Mouse (Mus musculus): Measurements from ENCODE around the gene Dnah8. TPM values are rescaled to one million over a fixed set of nuclear protein-coding genes. Genes with fewer than 3 reads are reported as not detected.

Dnah8 gene
- total RNA-seq, 2 experiments from 2014 or later: 2.4 to 3.5 TPM

DNA sequence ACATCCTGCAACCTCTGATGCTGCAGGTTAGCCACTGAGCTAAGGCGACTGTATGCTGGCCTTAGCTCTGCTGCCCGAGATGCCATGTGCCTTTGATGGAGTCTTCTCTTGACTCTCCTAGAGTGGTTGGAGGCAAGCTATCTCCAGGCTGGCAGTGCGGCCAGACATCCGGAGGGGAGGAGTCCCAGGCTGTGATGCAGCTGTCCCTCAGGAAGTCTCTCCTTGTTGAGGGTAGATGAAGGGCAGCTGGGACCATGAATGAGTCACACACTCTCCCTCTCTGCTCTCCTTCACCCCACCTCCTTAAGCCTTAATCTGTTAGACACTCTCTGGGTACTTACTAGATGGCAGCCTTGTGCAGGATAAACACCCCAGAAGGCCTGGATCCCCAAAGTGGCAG, 283.4 kb downstream of the Dnah8 start:
- DNase-seq (ENCODE audit: low spot score in 2 of 2): no peak
- Histone ChIP-seq H3K27ac (no peak overlapping the region), H3K4me3 (no peak overlapping the region)
- no peak for TF ChIP-seq CTCF (conservative IDR thresholded peaks at IDR 0.05)

DNA sequence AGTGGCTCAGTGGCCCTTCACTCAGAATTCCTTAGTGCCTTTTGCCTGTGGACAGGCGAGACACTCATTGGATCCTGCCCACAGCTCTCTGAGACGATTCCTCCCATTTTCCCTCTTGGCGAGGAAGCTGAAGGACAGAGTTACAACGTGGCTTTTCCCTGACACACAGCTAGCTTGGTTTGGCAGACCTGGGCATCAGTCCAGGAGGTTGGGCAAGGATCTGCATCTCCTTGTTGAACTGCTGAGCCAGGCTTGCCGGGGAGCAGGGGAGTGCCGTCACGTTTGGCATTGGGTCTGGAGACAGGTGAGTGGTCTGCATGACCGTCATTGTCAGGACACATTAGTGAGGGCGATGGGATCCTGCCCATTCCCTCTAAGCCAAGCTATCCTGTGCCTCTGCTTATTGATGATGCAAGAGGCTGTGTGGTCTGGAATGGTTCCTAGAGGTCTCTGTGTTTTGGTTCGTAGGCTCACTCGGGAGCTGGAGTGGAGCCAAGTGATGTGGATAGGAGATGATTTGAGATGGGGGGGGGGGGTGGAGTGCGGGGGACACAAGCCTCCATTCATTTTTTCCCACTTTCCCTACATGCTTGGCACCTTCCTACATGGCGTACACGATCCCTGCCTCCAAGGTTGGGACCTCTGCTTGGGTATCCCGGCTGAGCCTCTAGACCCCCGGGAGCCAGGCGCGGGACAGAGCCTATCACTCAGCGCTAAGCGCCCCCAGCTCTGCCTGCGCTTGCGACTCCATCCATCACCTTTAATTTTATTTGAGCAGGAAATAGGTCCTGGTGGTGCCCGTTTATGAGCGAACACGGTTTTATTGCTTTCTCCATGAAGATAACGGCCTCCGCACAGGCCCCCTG, 286.9 kb downstream of the Dnah8 start:
- no peak for DNase-seq (ENCODE audit: low spot score in 2 of 2)
- TF ChIP-seq CTCF (conservative IDR thresholded peaks at IDR 0.05): no peak
- H3K27ac ChIP-seq: no peak overlapping the region
- H3K4me3 ChIP-seq: no peak overlapping the region

DNA sequence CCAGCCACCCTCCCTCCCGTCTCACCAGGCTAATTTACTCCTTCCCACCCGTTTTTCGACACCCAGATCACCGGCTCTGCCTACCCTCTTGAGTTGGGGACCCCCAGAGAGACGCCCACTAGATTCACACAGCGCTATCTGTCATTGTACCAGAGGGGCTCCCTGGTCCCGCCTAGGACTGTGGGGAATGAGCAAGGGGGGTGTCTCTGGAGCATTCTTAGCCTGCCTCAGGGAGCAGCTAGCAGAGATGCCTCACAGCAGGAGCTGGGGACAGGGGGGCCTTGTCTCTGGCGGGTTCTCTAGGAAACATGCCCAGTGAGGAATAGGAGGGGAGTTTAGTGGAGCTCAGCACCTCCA, 287.6 kb downstream of the Dnah8 start:
- H3K27ac ChIP-seq: no peak overlapping the region
- no peak for TF ChIP-seq CTCF (conservative IDR thresholded peaks at IDR 0.05)

DNA sequence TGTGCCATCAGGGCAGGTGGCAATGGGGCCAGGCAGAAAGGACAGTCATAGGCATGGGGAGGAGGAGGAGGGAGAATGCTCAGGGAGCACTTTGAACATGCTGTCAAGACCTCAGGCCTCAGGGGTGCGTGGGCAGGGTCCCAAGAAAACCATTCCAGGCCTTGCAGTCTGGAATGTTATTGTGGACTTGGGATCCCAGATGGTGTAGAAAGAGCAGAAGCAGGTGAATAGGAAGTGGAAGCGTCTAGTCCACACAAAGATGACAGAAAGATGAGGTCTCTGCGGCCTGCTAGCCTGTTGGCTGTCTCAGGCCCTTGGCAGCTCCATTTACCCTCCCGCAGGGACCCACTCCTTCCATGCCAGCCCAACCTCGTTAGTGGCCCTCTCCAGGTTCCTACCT, 288.4 kb downstream of the Dnah8 start:
- Histone ChIP-seq H3K4me3 (no peak overlapping the region), H3K27ac (no peak overlapping the region)
- DNase-seq (ENCODE audit: low spot score in 2 of 2): no peak
- no peak for TF ChIP-seq CTCF (conservative IDR thresholded peaks at IDR 0.05)

More for the DNA sequence above, 287.6 kb downstream of the Dnah8 start:
- no peak for DNase-seq (ENCODE audit: low spot score in 2 of 2)
- H3K4me3 ChIP-seq: no peak overlapping the region

DNA sequence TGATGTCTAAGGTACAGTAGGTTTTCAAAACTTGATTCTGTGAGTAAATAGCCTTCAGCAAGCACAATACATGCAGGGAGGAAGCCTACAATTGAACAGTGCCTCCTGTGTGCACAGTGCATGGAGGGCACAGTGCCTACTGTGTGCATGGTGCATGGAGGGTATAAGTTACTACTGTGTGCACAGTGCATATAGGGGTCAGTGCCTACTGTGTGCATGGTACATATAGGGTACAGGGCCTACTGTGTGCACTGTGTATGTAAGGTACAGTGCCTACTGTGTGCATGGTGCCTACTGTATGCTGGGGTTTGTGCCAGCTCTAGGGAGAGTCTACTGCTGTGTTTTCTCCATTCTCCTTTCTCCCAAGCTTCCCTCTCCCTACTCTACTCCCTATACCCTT, 290.1 kb downstream of the Dnah8 start:
- H3K4me3 ChIP-seq: no peak overlapping the region
- no peak for DNase-seq (ENCODE audit: low spot score in 2 of 2)
- H3K27ac ChIP-seq: no peak overlapping the region
- no peak for TF ChIP-seq CTCF (conservative IDR thresholded peaks at IDR 0.05)

DNA sequence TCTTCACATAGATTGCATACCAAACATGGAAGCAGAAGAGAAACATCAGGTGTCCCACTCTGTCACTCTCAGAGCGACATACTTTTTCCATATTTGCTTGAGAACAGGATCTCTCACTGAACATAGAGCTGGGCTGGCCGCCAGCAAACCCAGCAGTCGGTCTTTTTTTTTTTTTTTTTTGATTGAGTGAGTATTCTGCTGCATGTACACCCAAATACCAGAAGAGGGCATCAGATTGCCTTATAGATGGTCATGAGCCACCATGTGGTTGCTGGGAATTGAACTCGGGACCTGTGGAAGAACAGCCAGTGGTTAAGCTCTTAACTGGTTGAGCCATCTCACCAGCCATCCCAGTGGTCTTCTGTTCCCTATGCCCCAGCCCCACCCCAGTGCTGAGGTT, 299.4 kb downstream of the Dnah8 start:
- Histone ChIP-seq H3K4me3 (no peak overlapping the region), H3K27ac (no peak overlapping the region)
- no peak for DNase-seq (ENCODE audit: low spot score in 2 of 2)
- peak; percentile 52 for TF ChIP-seq CTCF (conservative IDR thresholded peaks at IDR 0.05)

Other genes starting within 250 kb of the Dnah8 start
- 100 to 1,000 TPM; 168 to 187 TPM for gene Btbd9, start 47.9 kb upstream of the Dnah8 start, total RNA-seq (2021)
- 100 to 1,000 TPM; 194 to 199 TPM for gene Glo1, start 2.5 kb downstream of the Dnah8 start, total RNA-seq (2021)

Measured in layer of hippocampus, adult 2 months (tissue).